Mouse (Mus musculus) olfactory bulb, adult 2 months (tissue): ENCODE measurements at regions not wholly inside any gene's neighbourhood (a gene's known extent, or its start where the extent isn't known, plus 50 kb on each side); places are given as distances from the start of the nearest gene placed in this dataset.

ENCODE experiments used
- CTCF ChIP-seq: fragments of 200-500 bp; IDR thresholded peaks from 2 replicates; pipeline ENCODE4 v1.5.1; 2012; ENCODE audit warnings: low read depth, mild to moderate bottlenecking, low read length, moderate library complexity; ENCODE audit not compliant: insufficient read depth
- POLR2A ChIP-seq: fragments of 200-500 bp; IDR thresholded peaks from 2 replicates; pipeline ENCODE4 v1.6.1; 2012; ENCODE audit warnings: mild to moderate bottlenecking, low read depth, low read length, moderate library complexity; ENCODE audit not compliant: insufficient read depth

DNA sequence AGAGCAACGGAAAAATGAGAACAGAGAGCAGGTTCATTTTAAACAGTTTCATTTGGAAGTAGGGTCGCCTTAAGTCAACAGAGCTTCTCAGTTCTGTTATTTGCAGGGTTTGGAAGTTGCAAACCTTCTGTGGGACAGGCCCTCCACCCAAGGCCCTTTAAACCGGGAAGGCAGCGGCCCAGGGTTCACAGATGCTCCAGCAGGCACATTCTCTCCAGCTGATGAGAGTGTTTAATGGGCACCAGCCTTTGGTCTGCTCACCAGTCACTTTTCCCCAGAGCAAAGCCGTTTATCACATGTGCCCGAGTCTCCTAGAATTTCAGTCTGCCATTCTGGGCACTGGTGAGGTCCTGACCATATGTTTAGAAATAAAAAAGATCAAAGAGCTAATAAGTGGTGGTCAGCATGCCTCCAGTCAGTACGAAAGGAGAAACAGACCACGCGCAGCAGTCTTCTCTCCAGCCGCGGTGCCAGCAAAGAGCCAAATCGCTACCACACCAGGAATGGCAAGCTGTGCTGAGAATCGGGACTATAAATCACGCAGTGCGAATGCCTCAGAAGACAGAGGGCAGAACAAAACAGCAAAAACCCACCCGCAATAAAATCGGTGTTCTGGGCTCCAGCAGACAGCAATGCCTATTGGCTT is 173.5 kb downstream of the Papss1 start:
- TF ChIP-seq CTCF (no peak), POLR2A (no peak)
